Mouse (Mus musculus): ENCODE measurements around the gene Fsip1.

GRCm38 (mm10) chr2:118203739-118204461, 52.9 kb downstream of the Fsip1 start:
- TF ChIP-seq CTCF (IDR thresholded peaks at IDR 0.05; ENCODE audit: low read depth) (no peak), EP300 (IDR thresholded peaks at IDR 0.05; ENCODE audit: low read depth) (no peak)

Measured in heart, postnatal 0 days (tissue).